Mouse (Mus musculus): ENCODE results near the gene Slc22a8.

Gene Slc22a8

DNA sequence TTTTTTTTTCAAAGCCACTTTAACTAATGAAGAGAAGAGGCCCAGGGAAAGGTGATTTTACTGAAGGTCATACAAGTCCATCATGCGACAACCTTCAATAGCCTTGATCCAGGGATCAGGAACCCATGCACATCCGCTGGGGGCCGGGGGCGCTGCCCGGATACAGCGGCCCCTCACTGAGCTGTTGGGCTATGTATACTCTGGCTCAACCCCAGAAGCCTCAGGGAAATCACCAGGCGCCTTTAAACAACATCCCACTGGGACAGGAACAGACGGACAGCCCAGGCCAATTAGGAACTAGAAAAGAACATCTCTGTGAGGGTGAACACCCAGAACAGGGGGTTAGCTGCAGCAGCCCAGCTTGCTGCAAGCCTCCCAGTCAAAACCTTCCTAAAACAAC, at the start of gene Slc22a8:
Gene Slc22a8, plus strand, starts transcription at position 301 of the 400 bp plus-strand sequence.
- no peak for DNase-seq

DNA sequence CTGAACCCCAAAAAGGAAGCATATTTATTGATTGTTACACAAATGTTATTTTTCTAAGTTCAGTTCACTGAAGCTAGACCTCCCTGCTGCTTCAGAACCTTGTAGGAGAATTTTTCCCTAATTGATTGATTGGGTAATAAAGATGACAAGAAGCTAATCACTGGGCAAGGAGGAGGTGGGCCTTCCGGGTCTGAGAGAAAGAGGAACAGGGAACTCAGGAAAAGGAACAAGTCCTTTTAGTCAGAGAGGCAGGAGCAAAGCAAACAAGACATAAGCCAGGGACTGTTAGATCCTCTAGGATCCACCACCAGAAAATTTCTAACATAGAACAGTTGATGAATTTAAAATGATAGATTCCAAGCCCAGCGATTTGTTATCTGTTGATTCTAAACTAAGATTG, 32.2 kb upstream of the Slc22a8 start:
- no peak for DNase-seq

DNA sequence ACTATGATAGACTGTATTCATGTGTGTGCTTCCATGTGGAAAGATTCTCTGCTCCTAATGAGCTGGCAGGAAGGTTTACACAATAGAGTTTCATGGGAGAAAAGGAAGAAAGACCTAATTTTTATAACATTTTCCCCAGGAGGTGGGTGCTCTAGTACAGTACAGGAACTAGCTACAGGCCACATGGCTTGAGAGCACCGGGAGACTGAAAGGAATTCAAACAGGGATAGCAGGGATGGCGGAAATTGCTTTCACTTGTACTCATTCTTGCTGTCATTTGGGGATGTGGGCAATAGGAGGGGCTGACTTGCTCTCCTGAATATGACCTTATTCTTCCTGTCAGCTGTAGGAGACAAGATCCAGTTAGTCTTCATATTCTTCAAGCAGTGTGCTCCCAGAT, 27.0 kb upstream of the Slc22a8 start:
- no peak for DNase-seq

DNA sequence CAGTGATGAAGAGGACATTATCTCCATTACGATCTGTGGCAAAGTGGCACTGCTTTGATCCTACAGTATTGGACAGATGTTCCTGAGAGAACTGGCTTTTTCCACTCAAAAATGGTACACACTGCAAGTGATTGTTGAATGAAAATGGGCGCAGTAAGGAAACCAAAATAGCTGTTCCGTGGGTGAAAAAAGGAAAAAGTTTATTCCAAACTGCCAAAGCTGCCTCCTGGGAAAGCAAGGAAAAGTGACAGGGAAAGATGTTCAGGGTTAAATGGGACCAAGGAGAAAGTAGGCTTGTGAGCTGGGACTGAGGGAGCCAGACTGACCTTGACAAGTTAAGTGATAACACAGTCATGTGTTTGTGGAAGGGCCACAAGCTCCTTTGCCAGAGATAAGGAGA, 26.6 kb upstream of the Slc22a8 start:
- DNase-seq: no peak

DNA sequence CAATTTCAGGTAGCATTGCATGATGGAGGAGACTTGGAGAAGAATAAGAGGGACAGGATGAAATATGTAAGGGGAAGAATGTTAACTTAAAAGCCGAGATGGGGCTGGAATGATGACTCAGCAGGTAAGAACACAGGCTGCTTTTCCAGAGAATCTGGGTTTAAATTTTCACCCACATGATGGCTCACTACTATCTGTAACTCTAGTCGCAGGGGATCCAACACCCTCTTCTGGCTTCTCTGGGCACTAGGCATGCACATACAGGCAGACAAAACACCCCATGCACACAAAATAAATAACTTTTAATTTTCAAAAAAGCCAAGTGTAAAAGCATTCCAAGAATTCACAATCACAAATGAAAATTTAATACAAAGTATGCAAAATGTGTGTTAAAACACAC, 25.8 kb upstream of the Slc22a8 start:
- no peak for DNase-seq

DNA sequence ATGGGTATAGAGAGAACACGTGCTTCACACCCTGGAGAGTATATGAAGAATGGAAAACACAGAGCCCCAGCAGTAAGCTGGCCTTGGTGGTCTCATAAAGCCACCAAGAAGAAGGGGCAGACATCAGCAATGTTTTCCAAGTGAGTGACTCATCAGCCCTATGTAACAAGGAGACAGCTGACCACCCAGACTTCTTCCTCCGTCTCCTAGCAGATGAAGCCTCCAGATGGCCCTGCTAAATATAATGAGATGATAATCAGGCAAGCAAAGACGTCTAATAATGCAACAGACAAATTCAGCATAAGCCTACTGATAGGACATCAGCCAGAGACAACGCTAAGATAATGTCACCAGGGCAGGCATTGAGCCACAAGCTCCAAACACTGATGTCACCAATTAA, 25.1 kb upstream of the Slc22a8 start:
- no peak for DNase-seq

DNA sequence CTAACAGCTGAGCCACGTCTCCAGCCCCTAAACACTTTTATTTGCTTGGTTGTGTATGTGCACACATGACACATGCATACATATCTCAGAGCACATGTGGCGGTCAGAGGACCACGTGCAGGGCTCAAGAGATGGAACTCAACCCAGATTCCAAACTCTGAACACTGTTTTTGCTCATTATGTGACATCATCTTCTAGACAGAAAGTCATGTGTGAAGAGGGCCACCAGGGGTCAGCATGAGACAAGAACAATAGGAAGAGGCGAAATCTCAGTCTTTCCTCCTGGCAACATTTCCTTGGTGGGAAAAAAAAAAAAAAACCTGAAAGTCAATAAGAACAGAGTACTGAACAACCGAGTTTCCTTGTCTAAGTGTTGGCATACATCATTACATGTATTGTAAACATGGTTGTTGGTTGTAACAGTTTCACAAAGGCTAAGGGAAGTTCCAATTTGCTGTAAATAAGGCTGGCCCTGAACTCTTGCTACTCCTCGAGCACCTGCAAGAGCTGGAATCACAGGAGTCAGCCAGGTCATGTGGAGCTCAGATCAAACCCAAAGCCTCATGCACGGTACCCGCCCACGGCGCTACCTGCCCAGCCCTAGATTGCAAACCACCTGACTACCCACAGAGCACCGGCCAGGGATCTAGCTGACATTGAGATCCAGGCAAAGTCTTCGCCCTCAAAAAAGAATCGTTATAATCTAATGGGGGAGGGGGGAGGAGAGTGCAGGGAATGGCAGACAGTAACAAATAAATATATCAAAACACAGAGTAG, 23.8 kb upstream of the Slc22a8 start:
- peak; percentile 43 for DNase-seq

DNA sequence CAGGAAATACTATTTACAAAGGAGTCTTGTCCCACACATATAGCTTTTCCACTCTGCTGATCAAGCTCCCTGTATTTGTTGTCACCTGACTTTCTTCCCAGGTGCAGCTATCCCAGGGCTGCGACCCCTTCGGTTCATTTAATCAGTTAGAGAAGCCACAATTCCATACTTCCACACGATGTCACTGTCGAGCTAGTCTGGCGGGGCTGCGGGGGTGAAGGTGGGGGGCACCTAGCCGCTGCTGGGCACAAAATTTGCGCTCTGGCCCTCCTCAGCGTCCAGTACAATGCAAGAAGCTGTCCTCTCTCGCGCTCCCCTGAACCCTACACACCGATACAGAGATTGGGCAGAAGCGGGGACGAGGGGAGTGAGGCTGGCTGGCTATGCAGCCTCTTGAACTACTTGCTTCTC, 21.6 kb upstream of the Slc22a8 start:
- peak; percentile 32 to 41 for DNase-seq

DNA sequence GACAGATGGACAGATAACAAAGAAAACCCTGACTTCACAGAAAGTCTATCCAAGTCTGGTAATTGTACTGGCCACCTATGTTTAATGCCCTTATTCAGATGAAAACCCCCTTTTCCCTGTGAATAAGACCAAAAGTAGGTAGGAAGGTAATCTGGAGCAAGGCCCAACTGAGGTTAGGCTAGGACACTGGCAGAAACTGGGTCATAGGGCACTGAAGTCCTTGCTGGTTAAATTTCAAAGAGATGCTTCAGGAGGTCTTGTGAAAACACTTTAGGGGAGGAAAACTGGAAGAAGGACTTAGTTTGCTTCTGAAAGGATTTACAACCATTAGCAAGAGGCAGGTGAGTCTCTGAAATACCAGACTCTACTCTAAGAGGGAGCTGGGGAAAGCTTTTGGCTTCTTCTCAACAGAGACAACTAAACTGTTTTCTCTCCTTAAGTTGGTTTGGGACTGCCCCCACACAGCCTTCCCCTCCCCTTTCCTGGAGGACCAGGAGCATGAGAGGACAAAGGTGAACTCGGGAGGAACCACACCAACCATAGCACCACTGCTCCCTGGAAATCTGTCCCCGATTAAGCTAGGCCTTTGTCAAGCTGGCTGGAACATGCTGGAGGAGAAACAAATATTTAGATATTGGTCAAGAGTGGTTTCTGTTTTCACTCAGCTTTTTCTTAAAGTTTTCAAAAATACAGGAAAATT, 20.6 kb upstream of the Slc22a8 start:
- DNase-seq: no peak

DNA sequence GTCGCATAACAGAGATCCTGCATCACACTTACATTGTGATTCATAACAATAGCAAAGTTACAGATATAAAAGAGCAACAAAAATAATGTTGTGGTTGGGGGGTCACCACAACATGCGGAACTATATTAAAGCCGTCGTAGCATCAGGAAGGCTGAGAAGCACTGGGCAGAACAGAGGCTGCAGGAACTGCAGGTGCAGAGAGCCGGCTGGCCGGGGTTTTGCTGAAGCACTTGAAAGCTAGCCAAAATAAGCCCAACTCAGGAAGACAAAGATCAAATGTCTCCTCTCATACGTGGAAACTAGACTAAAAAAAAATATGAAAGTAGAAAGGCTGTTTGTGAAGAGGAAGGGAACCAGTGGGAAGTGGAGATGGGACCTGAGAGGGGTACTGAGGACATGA, 19.3 kb upstream of the Slc22a8 start:
- peak; percentile 30 to 56 for DNase-seq

DNA sequence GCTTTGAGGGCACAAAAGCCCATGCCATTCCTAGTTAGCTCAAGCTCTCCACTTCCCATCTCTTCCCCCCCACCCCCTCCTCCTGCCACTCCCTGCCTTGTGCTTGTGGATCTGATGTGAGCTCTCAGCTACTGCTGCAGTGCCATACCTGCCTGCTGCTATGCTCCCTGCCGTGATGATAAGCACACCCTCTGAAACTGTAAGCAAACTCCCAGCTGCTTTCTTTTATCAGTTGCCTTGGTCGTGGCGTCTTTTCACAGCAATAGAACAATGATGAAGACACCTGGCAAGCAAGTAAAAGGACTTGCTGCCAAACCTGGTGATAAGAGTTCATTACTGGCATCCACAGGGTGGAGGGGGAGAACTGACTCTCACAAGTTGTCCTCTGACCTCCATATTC, 18.6 kb upstream of the Slc22a8 start:
- DNase-seq: no peak

DNA sequence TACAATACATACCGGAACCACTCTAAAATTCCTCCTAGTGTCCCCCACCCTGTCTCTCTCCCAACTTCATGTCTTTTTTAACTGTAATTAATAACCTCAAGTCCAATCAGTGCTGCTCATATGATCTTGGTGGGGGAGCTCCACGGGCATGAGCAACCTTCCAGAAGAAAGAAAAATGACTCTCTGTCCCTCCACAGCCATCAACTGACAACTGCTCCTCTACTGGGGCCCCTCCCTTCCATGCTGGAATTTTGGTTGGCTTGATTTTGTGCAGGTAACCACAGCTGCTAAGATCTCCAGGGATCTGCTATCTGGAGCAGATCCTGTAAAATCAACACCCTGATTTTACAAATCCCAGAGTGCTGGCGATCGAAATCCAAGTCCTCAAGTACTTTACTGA, 13.6 kb upstream of the Slc22a8 start:
- DNase-seq: no peak

DNA sequence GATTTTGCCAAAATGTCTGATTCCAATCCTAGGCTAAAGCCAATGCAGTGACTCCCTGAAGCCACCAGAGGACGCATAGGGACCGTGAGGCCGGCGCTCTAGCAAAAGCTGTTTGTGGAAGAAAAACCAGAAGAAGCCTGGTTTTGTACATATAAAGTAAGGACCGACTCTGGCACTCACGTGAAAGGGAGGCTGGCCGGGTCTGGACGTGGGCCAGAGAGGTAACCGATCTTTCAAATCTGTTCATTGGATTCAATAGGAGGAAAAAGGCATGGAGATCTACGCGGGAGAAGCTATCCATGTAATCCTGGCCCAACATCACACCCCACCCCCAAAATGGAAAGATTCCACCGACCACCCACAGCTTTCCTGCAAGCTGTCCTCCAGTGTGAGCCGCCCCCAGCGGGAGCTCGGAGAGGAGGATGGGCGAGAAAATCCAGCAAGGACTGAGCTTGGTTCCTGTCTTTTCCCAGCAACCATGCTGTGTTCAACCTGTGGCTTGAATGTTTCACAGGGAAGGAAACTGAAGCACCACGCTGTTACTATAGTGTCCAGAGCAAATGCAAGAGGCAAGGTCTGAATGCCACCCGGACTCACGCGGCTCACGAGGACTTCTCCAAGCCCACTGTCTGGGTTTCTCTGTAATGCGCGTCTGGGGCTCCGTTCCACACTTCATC, 12.6 kb upstream of the Slc22a8 start:
- DNase-seq: peak; percentile 56 to 60

DNA sequence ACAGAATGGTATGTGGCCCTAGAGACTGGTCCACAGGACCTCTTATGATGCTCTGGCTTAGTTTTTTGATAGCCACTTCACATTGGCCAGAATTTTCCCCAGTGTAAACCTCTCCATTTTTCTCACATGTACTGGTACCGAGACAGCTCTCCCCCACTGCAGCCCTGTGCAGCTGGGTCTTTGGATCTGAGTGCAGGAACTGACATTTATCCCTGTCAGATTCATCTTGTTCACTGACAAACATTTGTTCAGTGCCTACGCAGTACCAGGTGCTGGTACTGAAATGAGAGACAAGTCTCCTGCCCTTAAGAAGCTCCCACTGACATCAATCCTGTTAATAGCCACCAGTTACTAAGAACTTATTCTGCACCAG, 12.1 kb upstream of the Slc22a8 start:
- no peak for DNase-seq

DNA sequence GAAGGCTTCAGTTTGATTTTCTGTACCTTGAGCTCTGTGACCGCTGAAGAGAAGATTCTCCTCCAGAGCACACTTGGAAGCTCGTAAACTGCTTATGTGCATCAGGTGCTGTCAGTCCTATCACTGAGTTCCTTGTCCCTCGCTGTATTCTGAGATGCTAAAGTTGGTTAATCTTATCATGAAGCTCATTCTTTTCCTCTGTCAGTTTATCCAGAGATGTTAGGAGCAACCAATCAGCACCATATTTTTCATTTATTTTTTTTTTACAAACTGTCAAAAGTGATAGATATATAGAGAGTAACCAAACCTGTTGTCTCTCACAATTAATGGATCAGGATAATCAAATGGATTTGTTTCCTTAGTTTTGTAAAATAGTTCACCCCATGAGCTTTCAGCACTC, 5.8 kb upstream of the Slc22a8 start:
- DNase-seq: no peak

DNA sequence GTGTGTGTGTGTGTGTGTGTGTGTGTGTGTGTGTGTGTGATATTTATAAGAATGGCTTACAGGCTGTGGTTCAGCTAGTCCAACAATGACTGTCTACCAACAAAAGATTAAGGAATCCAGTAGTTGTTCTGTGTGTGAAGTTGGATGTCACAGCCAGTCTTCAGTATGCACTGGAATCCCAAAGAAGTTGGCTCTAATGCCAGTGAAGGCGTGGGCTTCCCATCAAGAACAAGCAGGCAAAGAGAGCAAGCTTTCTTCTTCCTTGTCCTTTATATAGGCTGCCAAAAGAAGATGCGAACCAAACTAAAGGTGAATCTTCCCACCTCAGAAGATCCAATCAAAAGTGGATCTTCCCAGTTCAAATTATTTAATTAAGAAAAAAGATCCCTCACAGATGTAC, 5.2 kb upstream of the Slc22a8 start:
- no peak for DNase-seq

DNA sequence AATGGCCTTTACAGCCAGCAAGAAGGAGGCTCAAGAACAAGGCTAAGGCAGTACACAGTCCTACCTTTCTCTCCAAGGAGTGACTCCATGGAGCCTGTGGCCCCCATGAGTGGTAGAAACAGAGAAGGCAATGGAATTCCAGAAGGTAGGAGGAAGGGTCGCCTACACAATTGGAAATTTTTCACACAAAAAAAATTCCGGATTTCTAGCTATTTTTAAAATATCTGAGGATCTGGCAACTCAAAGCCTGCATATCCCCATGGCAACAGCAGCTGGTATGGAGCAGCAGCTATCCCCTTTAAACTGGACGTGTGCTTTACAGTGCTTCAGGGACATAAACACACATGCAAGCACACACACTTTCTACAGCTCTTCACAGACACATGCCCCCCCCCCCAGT, 4.7 kb upstream of the Slc22a8 start:
- DNase-seq: no peak

DNA sequence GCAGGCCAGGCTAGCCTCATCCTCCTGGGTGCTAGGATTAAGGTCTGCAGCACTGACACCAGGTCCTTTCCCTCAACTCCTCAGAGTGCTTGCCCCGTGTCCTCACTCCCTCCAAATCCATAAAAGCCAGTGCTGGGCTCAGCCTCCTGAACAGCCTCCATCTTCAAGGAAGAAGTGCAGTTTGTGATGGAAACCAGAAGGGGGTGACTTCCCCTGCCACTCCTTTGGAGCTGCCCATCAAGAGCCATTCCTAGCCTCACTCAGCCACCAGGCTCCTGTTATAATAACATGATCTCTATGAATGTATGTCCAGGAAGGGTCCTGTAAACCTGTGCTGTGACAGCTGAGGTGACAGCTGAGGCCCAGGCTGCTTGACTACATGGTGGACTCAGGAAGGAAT, 3.7 kb upstream of the Slc22a8 start:
- DNase-seq: no peak

DNA sequence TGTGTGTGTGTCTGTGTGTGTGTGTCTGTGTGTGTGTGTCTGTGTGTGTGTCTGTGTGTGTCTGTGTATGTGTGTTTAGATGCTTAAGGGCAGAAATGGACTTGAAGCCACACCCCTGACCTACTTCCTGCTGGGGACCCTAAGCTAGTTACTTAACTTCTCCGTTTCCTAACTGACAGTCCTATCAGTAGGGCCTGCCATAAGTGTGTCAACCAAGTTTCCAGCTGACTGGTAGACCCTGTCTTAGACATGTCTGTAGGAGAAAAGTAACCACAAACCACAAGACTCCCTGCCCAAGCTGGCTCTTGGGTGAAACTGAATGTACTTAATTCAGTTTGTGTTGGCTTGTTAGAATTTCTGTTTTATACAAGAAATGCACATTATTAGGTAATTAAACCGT, 1.1 kb downstream of the Slc22a8 start:
- DNase-seq: peak; percentile 46 to 67

DNA sequence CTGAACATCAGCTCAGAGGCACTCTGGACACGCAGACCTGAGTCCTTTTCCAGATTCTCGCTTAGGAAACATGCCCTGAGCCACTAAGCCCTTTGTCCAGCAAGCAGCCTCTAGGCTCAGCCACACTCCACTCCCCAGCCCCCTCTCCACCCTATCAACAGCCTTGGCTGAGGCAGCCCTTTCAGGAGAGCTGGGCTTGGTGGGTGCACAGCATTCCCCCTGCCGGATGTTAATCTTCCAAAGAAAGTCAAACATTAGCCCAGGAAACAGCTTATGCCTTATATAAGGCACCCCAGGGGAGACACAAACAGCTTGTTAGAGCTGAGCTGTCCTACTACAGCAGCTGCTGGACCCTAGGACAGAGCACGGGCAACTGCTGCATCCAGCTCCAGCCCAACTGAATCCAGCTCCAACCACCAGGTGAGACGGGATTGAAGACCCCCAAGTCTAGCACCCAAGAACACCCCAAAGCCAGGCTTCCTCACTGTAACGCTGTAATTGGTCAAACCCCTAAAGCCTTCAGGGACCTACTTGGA, 1.9 kb downstream of the Slc22a8 start:
- DNase-seq: peak; percentile 17 to 25

DNA sequence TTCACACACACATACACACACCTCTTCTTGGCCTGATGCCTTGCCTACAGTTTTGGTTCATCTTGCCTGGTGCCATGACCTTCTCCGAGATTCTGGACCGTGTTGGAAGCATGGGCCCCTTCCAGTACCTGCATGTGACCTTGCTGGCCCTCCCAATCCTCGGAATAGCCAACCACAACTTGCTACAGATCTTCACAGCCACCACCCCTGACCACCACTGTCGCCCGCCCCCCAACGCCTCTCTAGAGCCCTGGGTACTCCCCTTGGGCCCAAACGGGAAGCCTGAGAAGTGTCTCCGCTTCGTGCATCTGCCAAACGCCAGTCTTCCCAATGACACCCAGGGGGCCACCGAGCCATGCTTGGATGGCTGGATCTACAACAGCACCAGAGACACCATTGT, 2.8 kb downstream of the Slc22a8 start:
- DNase-seq: no peak

DNA sequence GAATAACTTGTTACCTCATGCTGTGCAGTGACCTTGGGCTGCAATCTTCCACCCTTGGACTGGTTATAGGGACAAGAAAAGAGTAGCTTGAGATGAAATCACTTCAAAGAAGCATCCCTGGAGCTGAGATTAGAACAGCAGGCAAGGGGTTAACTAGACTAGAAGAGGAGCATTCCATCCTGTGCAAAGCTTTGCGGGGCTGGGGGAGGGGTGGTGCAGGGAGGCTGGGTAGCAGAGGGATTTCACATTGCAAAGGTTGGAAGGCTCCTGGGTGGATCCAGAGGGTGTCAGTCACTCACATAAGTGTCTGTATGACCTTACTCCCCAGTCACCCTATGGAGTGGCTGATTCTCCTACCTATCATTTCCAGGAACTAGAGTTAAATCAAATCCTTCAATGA, 3.5 kb downstream of the Slc22a8 start:
- no peak for DNase-seq

DNA sequence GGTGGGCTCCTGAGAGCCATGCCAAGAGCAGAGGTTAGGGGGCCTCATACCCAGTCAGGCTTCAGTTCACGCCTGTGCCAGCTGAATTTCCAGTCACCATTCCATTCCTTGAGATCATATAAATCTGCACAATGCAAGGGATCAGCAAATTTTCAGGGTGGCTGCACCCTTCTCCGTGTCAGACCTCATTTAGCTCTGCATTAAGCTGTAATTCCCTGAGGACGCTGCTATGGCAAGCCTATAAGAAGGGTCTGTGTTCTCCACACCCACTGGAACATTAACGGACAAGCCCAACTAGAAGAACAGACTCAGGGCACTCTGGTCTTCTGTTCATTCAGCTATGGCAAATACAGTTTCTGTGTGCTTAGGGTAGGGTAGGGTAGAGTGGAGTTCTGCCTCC, 6.2 kb downstream of the Slc22a8 start:
- DNase-seq: no peak

DNA sequence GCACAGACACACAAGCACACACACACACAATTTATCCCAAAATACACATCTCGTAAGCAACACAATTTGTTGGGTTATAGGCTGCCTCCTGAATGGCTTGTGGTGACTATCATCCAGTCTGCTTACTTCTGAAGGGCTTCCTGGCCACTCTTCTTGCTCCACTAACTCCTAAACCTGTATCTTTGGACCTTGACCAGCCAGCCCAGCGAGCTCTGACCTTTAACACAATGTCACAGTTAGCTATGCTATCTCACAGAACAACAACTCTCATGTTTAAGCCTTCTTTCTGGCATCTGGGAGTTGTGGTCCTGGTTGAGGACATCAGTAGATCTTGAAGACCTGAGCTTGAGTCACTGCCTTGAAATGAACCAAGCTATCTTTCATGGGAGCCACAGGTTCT, 8.2 kb downstream of the Slc22a8 start:
- no peak for DNase-seq
